Mouse (Mus musculus) midbrain, postnatal 0 days (tissue): ENCODE results near the gene Sema6b. TPM values are rescaled to one million over a fixed set of nuclear protein-coding genes. Genes with fewer than 3 reads are reported as not detected.

Experiments
- ATAC-seq: fragments of 200-750 bp; cut with Nextera tagmentation; 2 replicates; pipeline ENCODE4 v1.8.0; 2017; ENCODE audit warnings: moderate number of reproducible peaks, mild to moderate bottlenecking, moderate TSS enrichment, moderate library complexity; ENCODE audit not compliant: low FRiP score
- DNase-seq: peaks from one replicate; pipeline ENCODE4 v3.0.0-alpha.2; 2015; ENCODE audit warnings: low spot score
- H3K27ac ChIP-seq: fragments of 300-500 bp; sonication (generic); 2 replicates; pipeline ENCODE4 v1.5.1; 2014; ENCODE audit warnings: low read depth, mild to moderate bottlenecking, low read length, mixed read lengths
- H3K27me3 ChIP-seq: fragments of 300-500 bp; sonication (generic); 2 replicates; pipeline ENCODE4 v1.6.1; 2014; ENCODE audit warnings: low read length, control low read depth, mixed read lengths; ENCODE audit not compliant: insufficient read depth
- H3K36me3 ChIP-seq: fragments of 300-500 bp; sonication (generic); 2 replicates; pipeline ENCODE4 v1.6.1; 2014; ENCODE audit warnings: low read length, control low read depth, mixed read lengths; ENCODE audit not compliant: insufficient read depth
- H3K4me1 ChIP-seq: fragments of 300-500 bp; sonication (generic); 2 replicates; pipeline ENCODE4 v1.6.1; 2014; ENCODE audit warnings: mild to moderate bottlenecking, control low read depth, antibody characterized with exemption, low read length, mixed read lengths; ENCODE audit not compliant: insufficient read depth
- H3K4me2 ChIP-seq: fragments of 300-500 bp; sonication (generic); 2 replicates; pipeline ENCODE4 v1.6.1; 2014; ENCODE audit warnings: low read depth, mild to moderate bottlenecking, low read length, mixed read lengths; ENCODE audit not compliant: poor library complexity, severe bottlenecking
- H3K4me3 ChIP-seq: fragments of 300-500 bp; sonication (generic); 2 replicates; pipeline ENCODE4 v1.5.1; 2014; ENCODE audit warnings: low read depth, mild to moderate bottlenecking, low read length, moderate library complexity
- H3K9ac ChIP-seq: fragments of 300-500 bp; sonication (generic); replicated peaks from 2 replicates; pipeline ENCODE4 v1.6.1; 2014; ENCODE audit warnings: mild to moderate bottlenecking, low read length, moderate library complexity, mixed read lengths; ENCODE audit not compliant: poor library complexity, severe bottlenecking
- H3K9me3 ChIP-seq: fragments of 300-500 bp; sonication (generic); 2 replicates; pipeline ENCODE4 v1.6.1; 2016; ENCODE audit warnings: low read length, control low read depth
- CTCF ChIP-seq: IDR thresholded peaks from 2 replicates; pipeline ENCODE4 v1.5.1; 2016; ENCODE audit warnings: antibody characterized with exemption, mild to moderate bottlenecking
- WGBS: fragments of 180-500 bp; shearing (Covaris S2); extraction: QIAGEN DNeasy Blood & Tissue Kit; methylation state at CpG from one replicate; pipeline ENCODE4 v1.1.7; 2014; 5-methylcytosine and 5-hydroxymethylcytosine counted together
- polyA plus RNA-seq: library from polyadenylated mRNA; unstranded; fragments of >200 nt; fragmentation: Nextera tagmentation; extraction: Ambion mirVana; gene quantifications from 2 replicates; pipeline ENCODE4 v1.2.1, GENCODE M21; 2015
- total RNA-seq: library from RNA; depleted of rRNA; stranded (reverse); fragments of >200 nt; gene quantifications from 2 replicates; pipeline ENCODE4 v1.2.3, GENCODE M21; 2014

Gene Sema6b
- total and polyA plus RNA-seq, 2 experiments from 2014 or later = 17.4 to 106 TPM

DNA sequence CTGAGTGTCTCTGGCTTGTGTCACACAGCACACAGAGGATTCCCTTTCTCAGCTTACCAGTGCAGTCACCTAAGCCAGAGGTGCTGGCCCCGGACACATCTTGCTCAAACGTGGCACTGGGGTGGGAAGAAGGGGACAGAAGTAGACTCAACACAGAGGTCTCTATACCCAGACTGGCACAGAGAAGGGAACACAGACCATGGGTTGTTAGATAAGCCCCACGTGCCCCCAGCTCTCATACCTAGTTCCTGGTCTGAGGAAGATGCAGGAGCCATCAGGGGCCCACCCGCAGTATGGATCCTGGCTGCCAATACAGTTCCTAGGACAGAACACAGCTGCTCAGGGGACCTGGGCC, 14.9 kb downstream of the Sema6b start:
- Histone ChIP-seq H3K4me3 (no peak overlapping the region), H3K9me3 (peaks cover 6% of the 10 kb centered on the region; the same call in 1 of the 2 replicates), H3K27me3 (peaks cover 17% of the 10 kb centered on the region), H3K9ac (no peak overlapping the region), H3K36me3 (peaks cover 57% of the 10 kb centered on the region), H3K4me2 (no peak overlapping the region), H3K4me1 (0 out of 2 replicates have a peak, but pooled peaks cover under 1% of the 10 kb centered on the region), H3K27ac (no peak overlapping the region)
- ATAC-seq (no peak), DNase-seq (no peak)
- WGBS = 93% methylated on average over 4 of the region's 4 CpGs
- no peak for TF ChIP-seq CTCF

GRCm38 (mm10) chr17:56124377-56125275, 15.5 kb downstream of the Sema6b start:
- ATAC-seq (0 out of 2 replicates have a peak, but pooled peaks have one; percentile 2), DNase-seq (no peak)
- peak overlapping the region; percentile 22 for H3K4me2 ChIP-seq
- TF ChIP-seq CTCF = peak; percentile 79
- H3K4me3 ChIP-seq = 0 out of 2 replicates have a peak overlapping the region, but pooled peaks have one; percentile 1
- H3K36me3 ChIP-seq = peaks cover 51% of the 10 kb centered on the region
- no peak overlapping the region for H3K9ac ChIP-seq
- no peak overlapping the region for H3K27ac ChIP-seq
- H3K9me3 ChIP-seq = peaks cover 6% of the 10 kb centered on the region; the same call in 1 of the 2 replicates
- 25% methylated on average over 46 of the region's 59 CpGs for WGBS
- peaks cover 4% of the 10 kb centered on the region; the same call in 1 of the 2 replicates for H3K4me1 ChIP-seq
- H3K27me3 ChIP-seq = peaks cover 22% of the 10 kb centered on the region

GRCm38 (mm10) chr17:56123681-56124340, 16.3 kb downstream of the Sema6b start:
- H3K27me3 ChIP-seq = peaks cover 30% of the 10 kb centered on the region
- DNase-seq (no peak), ATAC-seq (peak; percentile 31; the same call in 1 of the 2 replicates)
- no peak for TF ChIP-seq CTCF
- H3K9ac ChIP-seq = no peak overlapping the region
- 52% methylated on average over 55 of the region's 59 CpGs for WGBS
- H3K9me3 ChIP-seq = peaks cover 6% of the 10 kb centered on the region; the same call in 1 of the 2 replicates
- H3K4me3 ChIP-seq = no peak overlapping the region
- peaks cover 43% of the 10 kb centered on the region for H3K36me3 ChIP-seq
- H3K4me2 ChIP-seq = peak overlapping the region; percentile 22
- no peak overlapping the region for H3K27ac ChIP-seq
- H3K4me1 ChIP-seq = peaks cover 4% of the 10 kb centered on the region; the same call in 1 of the 2 replicates

DNA sequence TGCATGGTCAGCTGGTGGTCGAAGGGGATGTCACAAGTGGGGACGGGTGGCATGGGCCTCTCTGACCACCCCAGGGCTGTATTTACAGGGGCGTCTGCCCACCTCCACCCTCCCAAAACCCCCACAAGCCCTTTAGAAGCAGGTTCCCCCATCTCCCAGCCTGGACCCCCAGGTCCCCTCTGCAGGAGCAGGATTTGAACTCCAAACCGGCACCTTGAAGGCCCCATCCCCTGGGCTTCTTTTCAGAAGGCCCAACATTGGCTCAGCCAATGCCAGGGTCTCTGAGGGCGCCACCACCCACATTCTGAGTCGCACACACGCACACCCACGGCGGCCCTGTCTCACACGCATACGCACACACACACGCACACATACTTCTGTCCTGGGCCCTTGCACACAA, 17.0 kb downstream of the Sema6b start:
- Histone ChIP-seq H3K27me3 (peaks cover 36% of the 10 kb centered on the region), H3K36me3 (peaks cover 39% of the 10 kb centered on the region), H3K4me2 (no peak overlapping the region), H3K27ac (no peak overlapping the region), H3K4me3 (no peak overlapping the region), H3K9ac (no peak overlapping the region), H3K4me1 (peaks cover 4% of the 10 kb centered on the region; the same call in 1 of the 2 replicates), H3K9me3 (peaks cover 6% of the 10 kb centered on the region; the same call in 1 of the 2 replicates)
- DNase-seq (no peak), ATAC-seq (no peak)
- WGBS = 90% methylated on average over 12 of the region's 12 CpGs
- TF ChIP-seq CTCF = no peak

GRCm38 (mm10) chr17:56121826-56122225, 18.3 kb downstream of the Sema6b start, which contains the start of gene Lrg1:
Lrg1 (minus strand) TSS chr17:56122001.
- Histone ChIP-seq H3K27me3 (peaks cover 38% of the 10 kb centered on the region), H3K36me3 (peaks cover 26% of the 10 kb centered on the region), H3K9me3 (peaks cover 6% of the 10 kb centered on the region; the same call in 1 of the 2 replicates), H3K9ac (no peak within 1 kb of the TSS), H3K4me1 (peaks cover 4% of the 10 kb centered on the region; the same call in 1 of the 2 replicates), H3K4me3 (no peak within 1 kb of the TSS), H3K4me2 (no peak within 1 kb of the TSS), H3K27ac (no peak within 1 kb of the TSS)
- 53% methylated on average over 2 of the region's 2 CpGs for WGBS
- no peak for DNase-seq
- TF ChIP-seq CTCF = no peak
- no peak for ATAC-seq
